Comparison of ENCODE assay signal across 16 mouse cellular contexts in the genomic region with DNA sequence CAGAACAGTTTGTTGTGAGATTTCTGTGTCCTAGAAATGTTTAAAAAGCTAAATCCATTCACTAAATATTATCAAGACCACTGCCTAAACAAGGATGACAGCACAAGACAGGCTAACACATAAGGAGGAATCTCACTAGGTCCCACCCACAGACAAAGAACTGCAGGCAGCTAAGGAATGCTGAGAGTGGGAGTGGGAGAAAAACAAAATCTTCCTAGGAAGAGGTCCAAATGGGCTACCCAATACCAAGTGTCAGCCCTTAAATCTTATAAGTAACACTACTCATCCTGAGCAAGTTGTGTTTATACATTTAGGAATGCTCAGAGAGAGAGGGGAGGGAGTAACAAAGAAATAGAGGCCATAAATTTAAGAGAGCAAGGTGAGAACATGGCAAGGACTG.
"Had no signal": no experiment of that assay in that cellular context is flagged by ENCODE, and none has a peak within 500 bp of the region (broad histone marks: within the 10 kb centered on the region; RNA-seq: fewer than 3 reads in every experiment).

No protein-coding gene starts in this region.

- ATAC-seq: lung, postnatal 0 days had no signal

- DNase-seq: kidney, adult 2 months; kidney, postnatal 4 days; lung, adult 18-20 months; lung, postnatal 4 days; midbrain, embryonic 14.5 days; right cerebral cortex, adult 18-20 months; right cerebral cortex, postnatal 25 days; thymus, postnatal 4 days had no signal

- H3K27me3 ChIP-seq: limb, embryonic 13.5 days; neural tube, embryonic 15.5 days had no signal

- H3K4me2 ChIP-seq: limb, embryonic 13.5 days; neural tube, embryonic 15.5 days had no signal

- H3K4me3 ChIP-seq: layer of hippocampus, adult 2 months; limb, embryonic 13.5 days; midbrain, embryonic 10.5 days; myocyte; neural tube, embryonic 15.5 days had no signal

- H3K9ac ChIP-seq: limb, embryonic 13.5 days; liver, embryonic 14.5 days; neural tube, embryonic 15.5 days had no signal

- H3K9me3 ChIP-seq: limb, embryonic 13.5 days; midbrain, embryonic 10.5 days; neural tube, embryonic 15.5 days had no signal

- H3K27ac ChIP-seq: layer of hippocampus, adult 2 months; limb, embryonic 13.5 days; liver, embryonic 14.5 days; midbrain, embryonic 10.5 days; neural tube, embryonic 15.5 days; stomach, postnatal 0 days had no signal

- H3K36me3 ChIP-seq: limb, embryonic 13.5 days; midbrain, embryonic 10.5 days; neural tube, embryonic 15.5 days had no signal

- H3K4me1 ChIP-seq: limb, embryonic 13.5 days had no signal
